Comparison of ENCODE assay signal across 7 mouse cellular contexts in genomic region chr17:26114461-26114860, GRCm38 (mm10). TPM values are rescaled to one million over a fixed set of nuclear protein-coding genes. Genes with fewer than 3 reads are reported as not detected.
DNase-seq lines count a peak whose midpoint lies in the region; ATAC-seq and TF ChIP-seq lines count a peak whose summit lies in the region.
"Not testable (repeated sequence)": the region's sequence is repeated elsewhere in the genome, so short reads cannot be mapped to it uniquely, and the experiment has no call there.
"Had no signal": no experiment of that assay in that cellular context is flagged by ENCODE, and none has a peak within 500 bp of the region (broad histone marks: within the 10 kb centered on the region; RNA-seq: fewer than 3 reads in every experiment).

No protein-coding gene starts in this region.

- TF ChIP-seq CTCF in E14TG2a.4 (conservative IDR thresholded peaks at IDR 0.05; ENCODE audit: low read length); kidney, adult 2 months (conservative IDR thresholded peaks at IDR 0.05; ENCODE audit: insufficient read depth, insufficient read length, low read depth, low read length); small intestine, adult 2 months (IDR thresholded peaks at IDR 0.05; ENCODE audit: extremely low read depth, insufficient read length, insufficient replicate concordance, low read depth, low read length): not testable (repeated sequence)
- TF ChIP-seq CTCF in heart, adult 2 months (IDR thresholded peaks at IDR 0.05) = peak; percentile 32
- TF ChIP-seq CTCF in layer of hippocampus, adult 2 months (conservative IDR thresholded peaks at IDR 0.05) = peak; percentile 55
- 0 out of 2 replicates have a peak, but pooled peaks have one; percentile 2 for TF ChIP-seq CTCF in lung, postnatal 0 days (IDR thresholded peaks at IDR 0.05)

- H3K27me3 ChIP-seq in E14TG2a.4 (ENCODE audit: insufficient read depth, low read length) = peaks cover 20% of the 10 kb centered on the region
- H3K27me3 ChIP-seq in heart, adult 2 months (ENCODE audit: control insufficient read depth, insufficient read depth, low read length); kidney, adult 2 months (replicated peaks; ENCODE audit: control insufficient read depth, insufficient read depth, low read length); small intestine, adult 2 months (ENCODE audit: control insufficient read depth, insufficient read depth, low read length): not testable (repeated sequence)
- H3K27me3 ChIP-seq in lung, postnatal 0 days (replicated peaks; ENCODE audit: insufficient read depth, low read length) = peaks cover 29% of the 10 kb centered on the region

- peak overlapping the region; percentile 82 for H3K4me3 ChIP-seq in E14TG2a.4 (replicated peaks; ENCODE audit: low read length)
- not testable (repeated sequence) for H3K4me3 ChIP-seq in heart, adult 2 months; layer of hippocampus, adult 2 months; lung, postnatal 0 days (ENCODE audit: low read depth, low read length)
- H3K4me3 ChIP-seq in kidney, adult 2 months (ENCODE audit: insufficient read depth, low read depth, low read length) = peak overlapping the region; percentile 14; the same call in 1 of the 2 replicates
- peak overlapping the region; percentile 52 for H3K4me3 ChIP-seq in small intestine, adult 2 months (ENCODE audit: low read depth, low read length)

- H3K36me3 ChIP-seq in E14TG2a.4 (ENCODE audit: insufficient read depth, low read length) = peaks cover 44% of the 10 kb centered on the region
- not testable (repeated sequence) for H3K36me3 ChIP-seq in heart, adult 2 months (ENCODE audit: control insufficient read depth, insufficient read depth, low read length); kidney, adult 2 months (ENCODE audit: control insufficient read depth, insufficient read depth, low read length); lung, postnatal 0 days (ENCODE audit: insufficient read depth, low read length)
- peaks cover 11% of the 10 kb centered on the region; the same call in 1 of the 2 replicates for H3K36me3 ChIP-seq in small intestine, adult 2 months (ENCODE audit: control insufficient read depth, insufficient read depth, low read length)

- H3K79me2 ChIP-seq in heart, adult 2 months (replicated peaks; ENCODE audit: control insufficient read depth, insufficient read depth, low read length) = not testable (repeated sequence)

- not testable (repeated sequence) for H3K9me3 ChIP-seq in E14TG2a.4 (ENCODE audit: low read length); lung, postnatal 0 days (ENCODE audit: low read length)

- H3K4me2 ChIP-seq in lung, postnatal 0 days (replicated peaks; ENCODE audit: low read depth, low read length) = not testable (repeated sequence)

- H3K4me1 ChIP-seq in E14TG2a.4 (replicated peaks; ENCODE audit: low read depth, low read length) = peaks cover 89% of the 10 kb centered on the region
- H3K4me1 ChIP-seq in heart, adult 2 months (ENCODE audit: control insufficient read depth, insufficient read depth, low read length); kidney, adult 2 months (ENCODE audit: control insufficient read depth, insufficient read depth, low read length); lung, postnatal 0 days (ENCODE audit: insufficient read depth, low read depth, low read length): not testable (repeated sequence)
- H3K4me1 ChIP-seq in small intestine, adult 2 months (ENCODE audit: control insufficient read depth, insufficient read depth, insufficient read length, low read length) = peaks cover 13% of the 10 kb centered on the region

- not testable (repeated sequence) for H3K27ac ChIP-seq in heart, adult 2 months; layer of hippocampus, adult 2 months; lung, postnatal 0 days (ENCODE audit: low read length)
- H3K27ac ChIP-seq in kidney, adult 2 months (ENCODE audit: insufficient read depth, low read depth, low read length) = peak overlapping the region; percentile 79
- peak overlapping the region; percentile 82 for H3K27ac ChIP-seq in small intestine, adult 2 months (ENCODE audit: insufficient read depth, low read depth, low read length)

- intact Hi-C loops in heart, adult 2 months (cut with DNase I) = not testable (repeated sequence)

- TF ChIP-seq EP300 in heart, adult 2 months (IDR thresholded peaks at IDR 0.05; ENCODE audit: insufficient read depth, low read depth, low read length); lung, postnatal 0 days (IDR thresholded peaks at IDR 0.05): not testable (repeated sequence)

- not testable (repeated sequence) for H3K9ac ChIP-seq in heart, adult 2 months (ENCODE audit: low read depth, low read length); lung, postnatal 0 days (replicated peaks; ENCODE audit: low read depth)

- 65% methylated on average over 7 of the region's 7 CpGs for WGBS in heart, adult 2 months
- WGBS in kidney, adult 2 months = 58% methylated on average over 7 of the region's 7 CpGs
- 61% methylated on average over 7 of the region's 7 CpGs for WGBS in lung, postnatal 0 days
- WGBS in small intestine, adult 2 months = 38% methylated on average over 7 of the region's 7 CpGs

- not testable (repeated sequence) for ATAC-seq in lung, postnatal 0 days

- not testable (repeated sequence) for DNase-seq in heart, adult 2 months; layer of hippocampus, adult 2 months (ENCODE audit: low spot score in 2 of 2); lung, postnatal 0 days (ENCODE audit: low spot score)
- peak; percentile 40 for DNase-seq in kidney, adult 2 months

- not testable (repeated sequence) for TF ChIP-seq POLR2A in heart, adult 2 months (IDR thresholded peaks at IDR 0.05; ENCODE audit: insufficient read depth, low read depth, low read length); kidney, adult 2 months (IDR thresholded peaks at IDR 0.05; ENCODE audit: low read depth, low read length); small intestine, adult 2 months (IDR thresholded peaks at IDR 0.05; ENCODE audit: low read depth, low read length)

RNA-seq across cellular contexts. Expression of gene Tmem8, which starts 1.4 kb away (rescaled TPM):
- total RNA-seq in heart, adult 2 months (2021) = 1 to 10 TPM; 3.8 to 5.3 TPM
- 10.5 and 11.6 TPM in 2 replicates for polyA plus RNA-seq in heart, adult 2 months (2012; rRNA removed)
- polyA plus RNA-seq in kidney, adult 2 months (2012; rRNA removed) = 431 and 538 TPM in 2 replicates
- 10 to 100 TPM; 14.1 to 14.2 TPM for total RNA-seq in layer of hippocampus, adult 2 months (2021)
- polyA plus RNA-seq in lung, postnatal 0 days (2015; fragmentation: Nextera tagmentation; extraction: Ambion mirVana) = 7.9 and 9.1 TPM in 2 replicates
- 189 and 283 TPM in 2 replicates for polyA plus RNA-seq in small intestine, adult 2 months (2012; rRNA removed)

RNA-seq across cellular contexts. Expression of gene Mrpl28, which starts 8.8 kb away (rescaled TPM):
- 100 to 1,000 TPM; 131 to 154 TPM for total RNA-seq in heart, adult 2 months (2021)
- 131 and 156 TPM in 2 replicates for polyA plus RNA-seq in heart, adult 2 months (2012; rRNA removed)
- polyA plus RNA-seq in kidney, adult 2 months (2012; rRNA removed) = 130 and 137 TPM in 2 replicates
- 10 to 100 TPM; 59.7 to 63.9 TPM for total RNA-seq in layer of hippocampus, adult 2 months (2021)
- 109 and 110 TPM in 2 replicates for polyA plus RNA-seq in lung, postnatal 0 days (2015; fragmentation: Nextera tagmentation; extraction: Ambion mirVana)
- 54.6 and 82.5 TPM in 2 replicates for polyA plus RNA-seq in small intestine, adult 2 months (2012; rRNA removed)

RNA-seq across cellular contexts. Expression of gene Nme4, which starts 19.1 kb away (rescaled TPM):
- total RNA-seq in heart, adult 2 months (2021) = 1 to 10 TPM; 3.7 to 4.4 TPM
- 13.8 and 21.4 TPM in 2 replicates for polyA plus RNA-seq in heart, adult 2 months (2012; rRNA removed)
- 36.2 and 45.6 TPM in 2 replicates for polyA plus RNA-seq in kidney, adult 2 months (2012; rRNA removed)
- total RNA-seq in layer of hippocampus, adult 2 months (2021) = 1 to 10 TPM; 5.7 to 6.7 TPM
- 8.5 and 9.2 TPM in 2 replicates for polyA plus RNA-seq in lung, postnatal 0 days (2015; fragmentation: Nextera tagmentation; extraction: Ambion mirVana)
- polyA plus RNA-seq in small intestine, adult 2 months (2012; rRNA removed) = 10.3 and 11.5 TPM in 2 replicates

RNA-seq across cellular contexts. Expression of gene Axin1, which starts 24.0 kb away (rescaled TPM):
- total RNA-seq in heart, adult 2 months (2021) = 10 to 100 TPM; 16.5 to 18.2 TPM
- 7.6 and 9.1 TPM in 2 replicates for polyA plus RNA-seq in heart, adult 2 months (2012; rRNA removed)
- polyA plus RNA-seq in kidney, adult 2 months (2012; rRNA removed) = 16.3 and 18.5 TPM in 2 replicates
- total RNA-seq in layer of hippocampus, adult 2 months (2021) = 10 to 100 TPM; 24.3 to 25.2 TPM
- 10.2 and 10.5 TPM in 2 replicates for polyA plus RNA-seq in lung, postnatal 0 days (2015; fragmentation: Nextera tagmentation; extraction: Ambion mirVana)
- polyA plus RNA-seq in small intestine, adult 2 months (2012; rRNA removed) = 8.5 and 17.9 TPM in 2 replicates

RNA-seq across cellular contexts. Expression of gene Decr2, which starts 24.3 kb away (rescaled TPM):
- total RNA-seq in heart, adult 2 months (2021) = 1 to 10 TPM; 9.2 to 9.5 TPM
- 13.9 and 23.3 TPM in 2 replicates for polyA plus RNA-seq in heart, adult 2 months (2012; rRNA removed)
- 63.0 and 74.9 TPM in 2 replicates for polyA plus RNA-seq in kidney, adult 2 months (2012; rRNA removed)
- 10 to 100 TPM; 26.7 to 28.9 TPM for total RNA-seq in layer of hippocampus, adult 2 months (2021)
- 18.7 and 23.8 TPM in 2 replicates for polyA plus RNA-seq in lung, postnatal 0 days (2015; fragmentation: Nextera tagmentation; extraction: Ambion mirVana)
- 10.9 and 14.5 TPM in 2 replicates for polyA plus RNA-seq in small intestine, adult 2 months (2012; rRNA removed)
- polyA plus RNA-seq: erythroblast, embryonic 14.5 days had no signal

Comparison
In these comparisons a context has a peak if more than half of its experiments do, and no peak if none do; other contexts are left out.
1. RNA of gene Tmem8, which starts 1.4 kb away (polyA plus RNA-seq): 431 to 538 TPM in kidney, adult 2 months and 189 to 283 TPM in small intestine, adult 2 months; 10.5 to 11.6 TPM in heart, adult 2 months and 7.9 to 9.1 TPM in lung, postnatal 0 days; every median in the first group is over 10 times any median in the second.